Mouse (Mus musculus): ENCODE data around the gene Plcb4.
A peak's percentile ranks its signal among the peaks of the same experiment; 100 is the strongest.

The Plcb4 gene

GRCm38 (mm10) chr2:135761226-135761802, 102.5 kb downstream of the Plcb4 start:
- DNase-seq = no peak

DNA sequence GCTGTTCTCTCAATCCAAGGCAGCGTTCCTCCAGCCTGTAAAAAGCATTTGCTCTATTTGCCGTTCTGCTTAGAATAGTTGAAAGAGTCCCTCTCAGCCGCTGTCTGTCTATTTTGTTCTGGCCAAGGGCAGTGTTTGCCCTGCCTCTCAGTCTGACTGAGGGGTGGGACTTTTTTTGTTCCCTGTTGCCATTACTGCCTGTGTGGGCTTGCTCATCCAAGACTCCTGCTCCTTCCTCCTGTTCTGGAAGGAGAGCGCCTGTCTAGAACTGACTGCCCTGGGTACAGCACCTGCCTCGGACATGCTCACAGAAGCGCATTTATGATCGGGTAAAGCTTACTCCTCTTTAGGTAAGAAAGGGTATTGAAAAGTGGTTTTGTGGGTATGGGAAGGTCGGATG, 105.9 kb downstream of the Plcb4 start:
- DNase-seq = no peak

GRCm38 (mm10) chr2:135766471-135767063, 107.8 kb downstream of the Plcb4 start:
- no peak for DNase-seq

- no peak for DNase-seq
Measured at GRCm38 (mm10) chr2:135767535-135767934, 108.7 kb downstream of the Plcb4 start.

DNA sequence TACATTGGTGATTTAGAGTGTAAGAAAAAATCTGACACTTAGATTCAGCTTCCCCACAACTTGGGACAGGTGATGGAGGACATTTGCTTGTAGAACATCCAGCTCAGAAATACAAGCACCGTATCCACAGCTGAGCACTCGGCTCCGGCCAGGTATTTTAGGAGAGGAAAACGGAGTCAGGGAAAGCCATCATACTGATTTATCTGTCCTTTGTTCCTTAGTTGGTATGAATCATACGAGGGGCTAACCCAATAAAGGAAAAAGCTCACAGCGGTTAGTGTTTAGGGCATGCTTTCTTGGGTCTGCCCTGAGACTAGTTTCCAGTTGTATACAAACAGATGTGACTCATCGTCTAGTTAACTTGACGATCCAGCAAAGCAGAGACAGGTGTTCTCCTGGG, 110.9 kb downstream of the Plcb4 start:
- DNase-seq = no peak

DNA sequence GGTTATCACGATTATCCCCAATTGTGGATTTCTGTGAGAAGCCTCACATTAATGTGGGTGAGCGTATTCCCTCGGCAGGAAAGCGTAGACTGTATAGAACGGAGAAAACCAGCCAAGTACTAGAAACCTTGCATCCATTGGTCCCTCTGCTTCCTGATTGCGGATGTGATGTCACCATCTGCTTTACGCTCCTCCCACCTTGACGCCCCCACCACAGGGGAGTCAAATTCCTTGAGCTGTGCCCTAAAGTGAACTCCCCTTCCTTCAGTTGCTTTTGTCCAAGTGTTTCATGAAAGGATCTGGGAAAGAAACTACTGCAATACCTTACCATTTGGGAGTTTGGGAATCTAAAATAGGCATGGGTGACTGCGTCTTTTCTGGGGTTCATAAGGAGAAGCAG, 111.4 kb downstream of the Plcb4 start:
- DNase-seq = no peak

DNA sequence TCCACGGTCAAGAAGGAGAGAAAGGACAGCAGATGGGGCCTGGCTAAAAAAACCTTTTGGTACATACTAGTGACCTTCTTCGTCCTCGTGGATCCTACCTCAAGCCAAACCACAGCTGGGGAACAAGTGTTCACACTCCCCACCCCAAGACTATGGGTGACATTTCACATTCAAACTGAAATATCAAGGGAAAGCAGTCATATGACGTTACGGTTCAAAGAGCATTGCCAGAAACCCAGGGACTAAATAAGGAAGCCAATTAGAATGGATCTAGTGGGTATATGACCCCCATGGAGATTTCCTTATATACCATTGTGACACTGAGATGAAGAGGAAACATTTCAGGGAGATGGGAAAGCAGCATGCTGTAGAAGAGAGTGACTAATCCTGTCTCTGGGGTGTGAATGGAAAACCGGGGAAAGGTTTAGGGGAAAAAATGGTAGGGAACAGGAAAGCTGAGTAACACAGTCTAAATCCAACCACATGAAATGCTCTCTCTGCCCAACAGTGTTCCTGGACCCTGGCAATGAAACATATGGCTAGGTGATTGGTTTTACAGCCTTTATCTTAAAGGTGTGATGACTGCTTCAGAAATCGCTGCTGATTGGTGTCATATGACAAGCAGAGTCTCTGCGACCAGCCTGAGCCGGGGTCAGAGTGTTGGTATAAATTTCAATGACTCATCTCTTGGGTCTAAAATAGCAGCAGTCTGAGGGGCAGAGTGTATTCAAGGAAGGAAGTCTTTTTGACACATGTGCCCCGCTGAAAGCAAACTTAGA, 114.6 kb downstream of the Plcb4 start:
- no peak for DNase-seq

- no peak for DNase-seq
Measured at GRCm38 (mm10) chr2:135775026-135775425, 116.2 kb downstream of the Plcb4 start.

- no peak for DNase-seq
Measured at GRCm38 (mm10) chr2:135776131-135776775, 117.4 kb downstream of the Plcb4 start.

GRCm38 (mm10) chr2:135781391-135781790, 122.6 kb downstream of the Plcb4 start:
- no peak for DNase-seq

DNA sequence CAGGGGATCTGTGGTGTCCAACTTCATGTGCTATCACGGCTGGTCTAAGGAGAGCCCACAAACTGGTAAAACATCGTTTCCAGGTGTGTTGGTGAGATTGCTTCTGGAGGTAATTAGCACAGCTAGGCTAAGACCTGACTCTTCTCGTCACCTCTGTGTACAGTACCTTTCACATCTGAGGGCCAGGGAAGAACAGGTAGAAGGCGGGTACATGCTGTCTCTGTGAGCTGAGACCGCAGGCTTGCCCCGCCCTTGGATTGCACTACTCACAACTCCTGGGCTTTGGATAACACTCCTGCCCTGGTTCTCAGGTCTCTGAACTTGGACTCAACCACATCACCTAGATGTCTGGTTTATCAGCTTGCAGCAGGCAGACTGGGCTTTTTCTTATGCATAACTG, 128.6 kb downstream of the Plcb4 start:
- DNase-seq = no peak

DNA sequence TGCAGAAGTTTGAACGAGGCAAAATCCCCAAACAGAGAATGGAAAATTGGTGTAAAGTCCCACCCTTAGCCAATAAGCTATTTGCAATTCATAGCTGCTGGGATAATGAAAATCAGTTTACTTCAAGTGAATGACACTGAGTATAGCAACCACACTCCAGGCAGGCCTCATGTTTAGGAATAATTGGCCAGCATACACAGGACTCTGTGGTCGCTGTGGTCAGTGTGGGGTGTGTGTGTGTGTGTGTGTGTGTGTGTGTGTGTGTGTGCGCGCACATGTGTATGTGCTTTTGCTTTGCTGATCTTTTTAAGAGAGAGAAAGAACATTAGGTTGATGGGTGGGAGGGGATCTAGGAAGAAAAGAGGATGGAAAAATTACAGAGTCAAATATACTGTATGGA, 134.1 kb downstream of the Plcb4 start:
- DNase-seq = no peak

GRCm38 (mm10) chr2:135796684-135797083, 137.9 kb downstream of the Plcb4 start:
- no peak for DNase-seq

GRCm38 (mm10) chr2:135797677-135798546, 139.1 kb downstream of the Plcb4 start:
- DNase-seq = no peak

- no peak for DNase-seq
Measured at GRCm38 (mm10) chr2:135799149-135799770, 140.4 kb downstream of the Plcb4 start.

- no peak for DNase-seq
Measured at GRCm38 (mm10) chr2:135800385-135800784, 141.6 kb downstream of the Plcb4 start.

DNA sequence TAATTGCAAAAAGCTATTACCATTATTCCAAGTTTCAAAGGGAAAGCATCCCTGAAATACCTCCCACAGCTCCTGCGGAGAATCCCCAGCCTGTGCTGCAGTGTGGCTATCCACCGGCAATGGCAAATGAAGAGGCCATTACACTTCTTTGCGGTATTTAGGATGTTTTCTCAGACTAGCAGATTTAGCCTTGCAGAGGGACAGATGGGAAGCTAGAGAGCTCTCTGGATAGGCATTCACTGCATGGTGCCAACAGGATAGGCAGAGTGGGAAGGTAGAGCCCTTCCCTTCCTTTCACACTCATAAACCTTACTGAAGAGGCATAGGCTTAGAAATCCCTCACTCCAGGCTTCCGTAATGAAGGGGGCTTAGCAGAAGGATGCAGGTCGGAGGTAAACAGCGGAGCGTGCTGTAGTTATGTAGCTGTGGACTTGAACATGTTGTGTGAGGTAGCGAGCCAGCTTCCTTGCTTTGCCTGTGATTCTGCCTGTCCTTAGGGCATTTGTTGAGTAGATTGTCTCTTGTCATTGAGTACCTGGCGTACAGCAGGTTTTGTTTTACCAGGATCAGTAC, 144.2 kb downstream of the Plcb4 start:
- no peak for DNase-seq

DNA sequence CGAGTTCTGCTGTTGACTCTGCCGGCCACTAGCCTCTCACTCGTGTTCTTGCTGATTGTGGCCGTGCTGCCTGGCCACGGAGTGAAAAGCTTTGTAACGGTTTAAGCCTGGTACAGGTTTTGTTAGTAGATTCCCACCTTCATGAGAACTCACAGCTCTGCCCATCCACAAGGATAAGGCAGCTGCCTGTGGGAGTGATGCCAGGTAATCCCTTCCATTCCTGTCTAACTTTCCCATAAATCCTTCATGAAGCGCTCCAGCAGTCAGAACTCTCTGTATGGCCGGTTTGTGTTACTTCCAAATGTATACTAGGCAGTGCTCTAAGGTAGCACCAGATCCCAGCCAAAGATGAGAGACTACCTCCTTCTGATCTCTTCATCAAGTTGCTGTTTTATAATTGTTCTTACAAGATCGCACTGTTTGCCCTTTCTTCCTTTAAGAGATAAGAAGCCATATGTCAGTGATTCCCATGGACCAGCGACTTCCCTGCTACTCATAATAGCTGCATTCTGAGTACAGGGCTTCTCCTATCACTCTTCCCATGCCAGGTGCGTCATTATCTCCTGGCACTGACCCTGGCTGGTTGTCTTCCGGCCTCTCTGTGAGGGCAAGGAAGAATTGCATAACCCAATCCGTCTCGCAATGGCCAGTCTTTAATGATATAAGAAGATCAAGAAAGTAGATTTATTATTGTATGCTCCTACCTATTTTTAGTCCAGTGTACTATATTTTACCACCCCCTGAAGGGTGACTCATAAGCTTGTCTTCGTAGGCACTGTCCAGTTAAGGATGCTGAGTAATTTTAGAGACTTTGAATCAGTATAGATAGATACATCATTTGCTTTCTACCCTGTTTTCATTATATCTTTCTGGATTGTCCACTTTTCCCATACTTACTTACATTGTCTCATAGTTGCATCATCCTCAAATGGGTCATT, 147.2 kb downstream of the Plcb4 start:
- DNase-seq = no peak

DNA sequence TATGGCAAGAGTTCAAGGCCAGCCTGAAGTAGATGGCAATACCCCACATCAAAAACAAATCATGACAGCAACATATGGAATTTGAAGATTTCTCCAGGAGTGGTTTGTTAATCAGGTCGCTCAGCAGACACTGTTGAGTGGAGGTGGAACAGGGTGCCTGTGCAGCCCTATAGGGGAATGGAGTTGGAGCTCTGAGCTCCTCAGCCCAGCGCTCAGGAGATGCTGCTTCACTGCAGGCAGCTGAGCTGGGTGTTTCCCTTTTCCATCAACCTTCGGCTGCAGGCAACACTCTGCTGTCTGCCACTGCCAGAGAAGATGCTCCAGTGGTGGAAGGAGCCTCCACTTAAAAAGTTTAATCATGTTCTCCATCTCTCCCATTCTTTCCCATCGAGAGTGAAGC, 149.5 kb downstream of the Plcb4 start:
- DNase-seq = no peak

DNA sequence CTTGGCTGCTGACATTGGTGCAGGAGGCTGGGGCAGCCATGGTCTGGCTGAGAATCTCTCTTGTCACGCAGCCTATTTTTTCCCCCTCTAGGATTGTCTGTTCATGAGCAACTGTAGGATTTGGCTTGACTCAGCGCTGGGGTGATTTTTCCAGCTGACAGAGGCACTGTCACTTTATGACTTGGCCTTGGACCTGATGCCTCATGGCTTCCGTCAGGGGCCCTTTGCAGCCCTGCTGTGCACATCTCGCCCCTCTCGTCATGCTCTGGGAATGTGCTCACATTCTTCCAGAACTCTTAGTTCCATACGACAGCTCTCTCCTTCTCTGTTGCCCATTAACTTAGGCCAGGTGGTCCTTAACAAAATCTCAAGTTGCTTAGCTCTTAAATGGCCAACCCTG, 152.0 kb downstream of the Plcb4 start:
- DNase-seq = peak; percentile 35

Data from kidney, postnatal 14 days (tissue).